Mouse (Mus musculus): ENCODE measurements at regions not wholly inside any gene's neighbourhood (a gene's known extent, or its start where the extent isn't known, plus 50 kb on each side); places are given as distances from the start of the nearest gene placed in this dataset.

DNA sequence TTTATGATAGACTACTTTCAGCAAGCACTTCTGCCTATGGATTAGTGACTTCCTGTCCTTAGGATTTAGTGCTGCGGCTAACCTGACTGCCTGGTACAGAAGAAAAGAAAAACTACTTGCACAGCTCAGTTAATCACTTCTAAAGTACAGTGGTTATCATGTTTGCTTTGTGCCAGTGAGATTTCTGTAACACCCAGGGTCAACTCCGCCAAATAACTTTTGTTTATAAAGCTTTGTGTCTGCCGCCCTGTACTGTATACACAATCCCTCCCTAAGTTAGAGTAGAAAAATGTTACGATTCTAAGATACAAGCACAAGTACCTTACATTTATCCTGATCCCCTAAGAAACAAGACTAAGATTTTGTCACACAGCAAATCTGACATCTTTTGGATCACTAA lies 120.1 kb upstream of the Ift57 start:
- no peak for TF ChIP-seq EP300 (IDR thresholded peaks at IDR 0.05; ENCODE audit: low read depth)
- no peak for TF ChIP-seq CTCF (IDR thresholded peaks at IDR 0.05; ENCODE audit: low read depth)

Measured in liver, postnatal 0 days (tissue).